Mouse (Mus musculus) kidney, postnatal 4 days (tissue): Measurements from ENCODE around the gene Scyl2.
"Not testable (repeated sequence)": the region's sequence is repeated elsewhere in the genome, so short reads cannot be mapped to it uniquely, and the experiment has no call there.

Source experiments
- DNase-seq, 2 experiments: peaks; one replicate each; pipeline ENCODE4 v3.0.0; 2021; ENCODE audit warnings: mixed read lengths in 2 of 2

Gene Scyl2

GRCm38 (mm10) chr10:89686139-89686808, at the start of gene Scyl2:
TSS of gene Scyl2 (minus strand) at chr10:89686285.
- peak; percentile 97 to 98 for DNase-seq

- peak; percentile 95 to 96 for DNase-seq
These were observed 46.1 kb upstream of the Scyl2 start, which contains the start of gene Actr6 for GRCm38 (mm10) chr10:89732001-89732794. TSS of gene Actr6 (minus strand) at chr10:89732295.

DNA sequence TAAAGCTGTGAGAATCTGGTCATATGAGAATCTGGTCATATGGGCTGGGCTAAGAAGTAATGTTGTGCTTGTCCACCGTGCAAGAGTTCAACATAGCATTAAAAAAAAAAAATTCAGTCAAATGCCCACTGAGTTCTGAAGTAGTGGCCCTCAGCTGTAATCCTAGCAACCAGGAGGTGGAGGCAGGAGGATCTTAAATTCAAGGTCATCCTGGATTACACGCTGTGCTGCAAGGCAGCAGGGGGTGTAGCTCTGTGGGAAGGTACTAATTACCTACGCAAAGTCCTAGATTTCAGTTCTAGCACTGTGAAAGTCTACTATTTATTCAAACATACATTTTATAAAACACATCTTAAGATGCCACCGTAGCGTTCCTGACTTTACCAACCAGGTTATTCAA, 45.3 kb upstream of the Scyl2 start:
- no peak for DNase-seq

GRCm38 (mm10) chr10:89730386-89730785, 44.3 kb upstream of the Scyl2 start:
- DNase-seq: no peak

GRCm38 (mm10) chr10:89722247-89723195, 36.4 kb upstream of the Scyl2 start:
- DNase-seq: no peak

- no peak for DNase-seq
These were observed 34.7 kb upstream of the Scyl2 start for GRCm38 (mm10) chr10:89720796-89721195.

GRCm38 (mm10) chr10:89720252-89720651, 34.2 kb upstream of the Scyl2 start:
- DNase-seq: no peak

GRCm38 (mm10) chr10:89714910-89715309, 28.8 kb upstream of the Scyl2 start:
- DNase-seq: no peak

- peak in 1 of 2 experiments; percentile 26 for DNase-seq
These were observed 22.6 kb upstream of the Scyl2 start for GRCm38 (mm10) chr10:89708720-89709119.

DNA sequence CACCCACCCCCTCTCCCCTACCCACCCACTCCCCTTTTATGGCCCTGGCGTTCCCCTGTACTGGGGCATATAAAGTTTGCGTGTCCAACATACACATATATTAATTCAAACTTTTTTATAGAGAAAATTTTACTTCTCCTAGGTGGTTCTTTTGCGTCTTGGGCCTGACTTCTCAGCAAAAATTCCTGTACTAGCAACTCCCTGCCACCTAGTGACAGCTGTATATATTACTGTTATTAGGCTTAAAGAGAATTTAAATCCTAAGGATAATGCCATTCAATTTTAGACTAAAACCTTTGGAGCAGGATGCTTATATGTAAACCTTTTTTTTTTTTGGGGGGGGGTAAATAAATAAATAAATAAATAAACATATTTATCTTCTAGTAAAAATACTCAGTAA, 21.3 kb upstream of the Scyl2 start:
- no peak for DNase-seq

DNA sequence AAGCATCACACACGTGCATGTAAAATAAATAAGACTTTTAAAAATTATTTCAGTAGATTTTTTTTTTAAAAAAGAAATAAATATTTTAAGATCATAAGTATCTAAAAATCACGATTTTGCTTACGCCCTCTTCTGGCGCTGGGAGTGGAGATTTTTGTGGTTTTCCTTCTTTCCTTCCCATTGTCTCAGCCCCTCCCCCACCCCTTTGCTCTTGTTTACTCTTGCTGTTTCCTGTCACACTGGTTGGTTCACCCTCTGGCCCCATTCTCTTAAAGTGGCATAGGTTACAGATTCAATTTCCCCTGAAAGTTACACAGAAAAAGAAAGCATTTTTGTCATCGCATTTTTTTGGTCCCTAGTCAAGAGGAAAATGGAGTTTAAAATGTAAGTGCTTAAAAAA, 17.0 kb upstream of the Scyl2 start:
- peak in 1 of 2 experiments; percentile 31 for DNase-seq

- DNase-seq: no peak
These were observed 11.9 kb upstream of the Scyl2 start for GRCm38 (mm10) chr10:89697956-89698355.

GRCm38 (mm10) chr10:89696270-89696669, 10.2 kb upstream of the Scyl2 start:
- not testable (repeated sequence) for DNase-seq

- DNase-seq: no peak
These were observed 9.3 kb upstream of the Scyl2 start for GRCm38 (mm10) chr10:89695194-89695911.

DNA sequence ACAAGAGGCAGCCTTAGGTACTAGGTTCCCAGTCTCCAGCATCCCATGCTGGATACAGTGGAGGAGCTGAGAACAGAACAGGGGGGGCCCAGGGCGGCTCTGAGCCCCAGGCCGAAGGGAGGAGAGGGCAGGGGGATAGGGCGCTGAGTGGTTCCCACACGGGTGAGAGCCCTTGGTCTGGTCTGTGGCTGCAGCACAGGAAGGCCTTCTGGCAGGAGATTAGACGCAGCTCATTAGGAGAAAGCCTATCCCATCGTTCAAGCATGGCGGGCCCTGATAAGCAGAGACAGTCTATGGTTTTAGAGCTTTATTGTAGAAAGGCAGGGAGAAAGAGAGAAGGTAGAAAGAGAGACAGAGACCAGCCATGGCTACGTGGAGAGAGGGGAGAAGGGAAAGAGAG, 3.9 kb upstream of the Scyl2 start:
- no peak for DNase-seq

DNA sequence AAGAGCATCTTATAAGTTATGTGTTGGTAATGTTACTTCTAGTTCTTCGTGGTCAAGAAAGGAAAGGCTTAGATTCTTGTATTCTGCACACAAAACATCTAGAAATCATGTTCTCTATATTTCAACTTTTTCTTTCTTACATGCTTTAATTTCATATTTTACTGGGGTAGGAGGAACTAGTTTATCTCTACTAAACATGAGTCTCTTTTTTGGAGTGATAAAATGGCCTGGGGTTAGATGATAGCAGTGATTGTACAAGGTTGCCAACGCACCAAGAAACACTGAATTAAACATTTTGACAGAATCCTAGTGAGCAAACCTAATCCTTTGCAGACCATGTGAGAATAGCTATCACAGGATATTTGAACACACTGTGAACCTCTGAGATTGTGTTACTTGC, 1.4 kb upstream of the Scyl2 start:
- DNase-seq: no peak

GRCm38 (mm10) chr10:89685391-89686138, 520 bp downstream of the Scyl2 start:
- peak in 1 of 2 experiments; percentile 75 for DNase-seq

- no peak for DNase-seq
These were observed 3.1 kb downstream of the Scyl2 start for GRCm38 (mm10) chr10:89682961-89683360.

DNA sequence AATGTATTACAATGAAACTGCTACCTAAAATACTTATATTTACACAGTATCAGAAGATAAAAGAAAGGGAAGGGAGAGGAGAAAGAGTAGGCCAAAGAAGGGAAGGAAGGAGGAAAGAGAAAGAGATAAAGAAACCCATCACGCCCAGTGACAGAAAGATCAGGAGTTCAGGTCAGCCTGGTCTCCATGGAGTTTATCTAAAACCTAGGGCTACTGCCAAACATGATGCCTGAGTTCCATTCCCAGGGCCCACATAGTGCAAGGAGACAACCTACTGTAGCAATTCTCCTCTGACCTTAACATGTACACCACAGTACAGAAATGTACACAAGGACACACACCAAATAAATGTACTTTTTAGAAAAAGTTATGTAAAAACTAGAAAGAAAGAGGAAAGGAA, 3.9 kb downstream of the Scyl2 start:
- no peak for DNase-seq

GRCm38 (mm10) chr10:89681706-89682105, 4.4 kb downstream of the Scyl2 start:
- no peak for DNase-seq

GRCm38 (mm10) chr10:89680517-89680916, 5.6 kb downstream of the Scyl2 start:
- DNase-seq: no peak

GRCm38 (mm10) chr10:89679448-89679847, 6.6 kb downstream of the Scyl2 start:
- no peak for DNase-seq
